Mouse (Mus musculus): Measurements from ENCODE around the gene Hnrnpa1. TPM values are rescaled to one million over a fixed set of nuclear protein-coding genes. Genes with fewer than 3 reads are reported as not detected.

Gene Hnrnpa1
- total RNA-seq (2021) = 100 to 1,000 TPM; 133 to 153 TPM

DNA sequence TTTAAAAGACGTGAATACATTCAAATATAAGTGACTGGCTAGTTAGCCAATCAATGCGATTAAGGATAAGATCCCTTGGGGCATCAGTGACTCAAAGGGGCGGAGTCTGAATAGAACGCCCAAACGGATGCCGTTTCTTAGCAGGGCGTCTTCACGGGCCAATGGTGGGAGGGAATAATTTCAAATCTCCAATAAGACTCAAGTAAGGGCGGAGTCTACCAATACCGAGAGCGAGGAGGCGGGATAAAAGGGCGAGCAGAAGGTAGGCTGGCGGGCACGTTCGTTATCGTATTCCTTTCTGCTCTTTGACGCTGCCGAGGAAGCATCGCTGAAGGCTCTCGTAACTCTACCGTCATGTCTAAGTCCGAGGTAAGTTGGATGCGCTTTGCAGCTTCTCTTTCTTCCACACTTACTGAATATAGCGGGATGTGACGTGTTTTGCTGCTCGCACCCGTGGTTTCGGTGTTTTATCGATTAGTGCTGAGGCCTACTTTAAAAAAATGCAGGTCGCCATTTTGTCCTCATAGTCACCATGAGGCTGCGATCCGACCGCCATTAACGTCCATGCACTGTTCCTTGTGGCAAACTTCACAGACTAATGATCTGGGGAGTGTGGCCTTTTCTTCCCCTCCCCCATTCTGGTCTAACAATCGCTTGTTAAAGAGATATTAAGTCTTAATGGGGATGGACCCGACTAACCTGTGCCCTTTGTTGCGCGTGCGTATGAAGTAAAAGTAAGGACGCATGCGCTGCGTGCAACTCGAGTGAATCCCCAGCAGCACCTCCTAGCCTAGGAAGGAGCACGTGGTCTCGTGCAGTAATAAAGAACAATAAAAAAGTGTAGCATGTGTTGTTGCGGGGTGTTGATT is at the start of gene Hnrnpa1:
Gene Hnrnpa1 (plus strand): TSS at position 273 of the 869 bp plus-strand sequence.
- peak; percentile 93 for DNase-seq (ENCODE audit: low spot score)
- intact Hi-C loops (cut with DNase I) = no loop called here

DNA sequence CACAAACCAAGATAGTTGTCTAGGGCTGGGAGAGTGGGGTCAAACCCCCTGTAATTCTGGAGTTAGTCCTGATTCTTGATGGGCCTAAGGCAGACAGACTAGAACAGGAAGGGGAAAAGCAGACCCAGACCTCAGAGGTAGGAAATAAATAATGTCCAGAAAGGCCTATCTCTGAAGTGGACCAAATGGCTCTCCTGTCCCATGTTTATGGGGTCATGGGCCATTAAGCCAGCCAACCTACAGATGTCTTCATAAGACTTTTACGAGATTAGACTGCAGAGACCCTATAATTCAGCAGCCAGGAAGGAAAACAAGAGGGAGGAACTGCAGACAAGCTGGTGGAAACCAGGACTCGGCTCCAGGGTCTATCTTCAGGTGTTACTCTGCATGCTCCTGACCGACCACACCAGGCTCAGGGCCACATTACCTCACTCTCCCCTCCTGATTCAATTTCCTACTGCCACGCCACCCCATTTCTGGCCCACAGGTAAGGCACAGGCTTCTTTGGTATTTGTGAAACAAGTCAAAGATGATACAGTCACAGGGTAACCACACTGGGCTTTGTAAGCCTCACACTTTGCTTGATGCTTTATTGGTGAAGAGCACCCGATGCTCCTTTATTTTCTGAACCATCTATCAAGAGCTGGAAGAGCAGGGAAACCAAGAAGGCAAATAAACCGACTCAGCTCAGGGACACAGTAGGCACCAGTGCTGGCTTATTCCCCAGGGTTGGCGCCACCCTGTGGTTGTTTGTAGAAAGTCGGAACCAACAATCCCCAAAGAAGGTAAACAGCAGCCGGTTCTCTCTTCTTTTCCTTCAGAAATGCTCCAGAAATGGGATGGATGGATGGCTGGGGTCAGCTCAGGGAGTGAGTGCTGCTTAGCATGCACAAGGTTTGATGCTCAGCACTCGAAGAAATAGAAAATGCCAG is 49.4 kb upstream of the Hnrnpa1 start:
- no peak for DNase-seq (ENCODE audit: low spot score)
- intact Hi-C loops (cut with DNase I) = no loop called here

DNA sequence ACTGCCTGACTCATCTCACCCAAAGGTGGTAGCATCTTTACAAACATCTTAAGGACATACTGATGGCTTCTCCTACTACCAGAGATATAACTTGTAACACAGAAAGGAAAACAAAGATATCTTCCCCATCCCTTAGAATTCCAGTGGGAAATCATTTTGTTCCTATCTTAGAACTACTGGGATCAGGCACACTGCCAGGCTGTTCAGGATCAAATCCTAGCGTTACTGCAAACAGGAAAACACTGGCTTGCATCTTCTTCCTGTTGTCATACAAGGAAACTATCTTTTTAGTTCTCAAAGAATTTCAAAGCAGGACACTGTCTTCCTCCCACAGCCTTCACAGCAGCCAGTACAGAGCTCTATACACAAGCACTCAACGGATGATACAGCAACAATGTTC is 46.6 kb upstream of the Hnrnpa1 start:
- no peak for DNase-seq (ENCODE audit: low spot score)
- intact Hi-C loops (cut with DNase I) = no loop called here

DNA sequence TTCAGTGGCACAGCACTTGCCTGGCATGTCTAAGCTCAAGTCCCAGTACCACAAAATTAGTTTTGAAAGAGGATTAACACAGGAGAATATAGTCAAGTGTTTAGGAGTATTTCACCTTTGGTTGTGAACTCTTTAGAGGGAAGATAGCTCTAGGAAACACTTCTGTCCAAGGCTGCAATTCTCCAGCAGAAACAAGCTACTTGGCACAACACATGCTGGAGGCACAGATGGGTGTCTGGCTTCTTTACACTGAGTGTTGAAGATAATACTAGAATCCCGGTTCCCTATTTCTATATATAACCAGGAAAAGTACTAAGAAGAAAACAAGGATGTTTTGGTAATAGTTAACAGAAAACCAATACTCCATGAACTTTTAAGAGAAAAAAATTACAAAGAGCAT is 43.4 kb upstream of the Hnrnpa1 start:
- intact Hi-C loops (cut with DNase I) = no loop called here
- DNase-seq (ENCODE audit: low spot score) = no peak

DNA sequence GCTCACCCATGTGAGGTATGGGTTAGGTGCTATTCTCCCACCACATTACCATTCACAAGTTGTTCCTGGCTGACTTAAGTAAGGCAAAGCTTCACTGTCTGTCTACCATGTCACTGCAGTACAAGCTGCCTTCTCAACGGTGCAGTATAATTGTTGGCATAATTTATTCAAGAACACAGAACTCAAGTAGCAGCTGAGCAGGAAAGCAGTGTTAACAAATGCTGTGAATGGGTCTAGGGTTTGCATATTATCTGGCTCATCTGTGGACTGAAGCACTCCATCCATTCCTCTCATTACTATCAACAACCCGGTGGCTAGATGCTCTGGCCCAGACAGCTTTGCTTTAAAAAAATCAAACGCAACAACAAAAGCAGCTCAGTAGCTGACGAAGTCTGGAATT is 42.4 kb upstream of the Hnrnpa1 start:
- no peak for DNase-seq (ENCODE audit: low spot score)
- intact Hi-C loops (cut with DNase I) = no loop called here

DNA sequence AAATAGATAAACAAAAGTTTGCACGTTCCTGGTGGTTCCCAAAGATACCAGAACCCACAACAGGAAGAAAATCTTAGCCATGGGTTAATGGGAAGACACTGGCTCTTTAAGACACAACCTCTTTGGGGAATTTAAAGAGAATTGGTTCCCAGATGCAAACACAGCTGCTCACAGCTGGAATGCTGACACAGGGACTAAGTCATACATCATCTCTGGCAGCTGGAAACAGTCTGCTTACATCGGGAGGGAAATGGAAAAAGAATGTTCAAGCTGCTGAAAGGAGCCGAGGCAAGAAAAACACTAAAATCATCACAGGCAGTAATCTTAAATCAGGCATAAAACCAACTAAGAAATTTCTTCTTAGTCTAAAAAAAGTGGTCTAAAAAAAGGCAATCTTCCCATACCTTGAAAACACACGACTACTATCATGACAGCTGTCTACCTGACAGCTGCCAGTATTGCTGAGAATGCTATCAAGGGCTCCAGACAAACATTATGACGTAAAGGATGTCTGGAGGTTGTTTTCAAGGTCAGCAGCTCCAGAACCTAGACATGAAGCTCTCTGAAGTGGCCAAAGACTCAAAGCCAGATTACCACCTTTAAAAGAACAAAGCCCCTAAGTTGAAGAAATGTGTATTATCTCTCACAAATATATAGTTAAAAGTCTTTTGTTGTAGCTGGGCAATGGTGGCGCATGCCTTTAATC is 38.0 kb upstream of the Hnrnpa1 start:
- intact Hi-C loops (cut with DNase I) = loop anchor here (5.0 kb wide), 1 partner anchor 105 kb away; no protein-coding TSS in a partner anchor
- DNase-seq (ENCODE audit: low spot score) = peak; percentile 55

DNA sequence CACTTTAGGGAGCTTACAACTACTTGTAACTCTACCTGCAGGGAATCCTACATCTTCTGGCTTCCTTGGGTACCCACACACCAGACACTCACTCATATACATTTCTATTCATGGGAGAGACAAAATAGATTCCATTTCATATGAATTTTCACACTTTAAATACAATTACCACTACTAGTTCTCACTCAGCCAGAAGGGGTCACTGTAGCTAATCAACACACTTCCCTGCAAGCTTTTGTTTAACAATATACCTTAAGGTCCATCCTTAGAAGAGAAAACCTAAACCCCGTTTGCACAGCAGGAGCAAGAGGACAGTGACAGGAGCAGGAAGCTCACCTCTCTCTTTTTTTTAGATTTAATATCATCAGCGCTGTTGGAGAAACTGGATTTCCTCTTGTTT is 35.1 kb upstream of the Hnrnpa1 start:
- no peak for DNase-seq (ENCODE audit: low spot score)
- intact Hi-C loops (cut with DNase I) = loop anchor here (5.0 kb wide), 1 partner anchor 42 kb away; no protein-coding TSS in a partner anchor

DNA sequence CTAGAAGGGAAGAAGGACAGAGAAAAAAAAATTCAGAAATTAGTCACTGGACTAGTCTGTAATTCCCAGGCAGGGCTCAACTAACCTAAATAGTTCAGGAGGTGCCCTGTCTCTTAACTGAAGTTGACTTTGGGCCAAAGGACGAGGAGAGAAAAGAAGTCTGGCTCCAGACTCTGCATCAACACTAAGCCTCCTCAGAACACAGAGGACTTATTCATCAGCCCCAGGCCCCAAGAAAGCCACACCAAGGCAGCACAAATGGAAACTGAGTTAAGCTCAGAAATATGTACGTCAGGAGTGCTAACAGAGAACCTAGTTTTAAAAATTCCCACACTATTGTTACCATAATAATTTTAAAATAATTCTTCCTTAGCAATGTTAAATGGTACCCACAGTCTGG is 26.1 kb upstream of the Hnrnpa1 start:
- DNase-seq (ENCODE audit: low spot score) = no peak
- intact Hi-C loops (cut with DNase I) = loop anchor here (2.0 kb wide), 1 partner anchor 21 kb away; no protein-coding TSS in a partner anchor

DNA sequence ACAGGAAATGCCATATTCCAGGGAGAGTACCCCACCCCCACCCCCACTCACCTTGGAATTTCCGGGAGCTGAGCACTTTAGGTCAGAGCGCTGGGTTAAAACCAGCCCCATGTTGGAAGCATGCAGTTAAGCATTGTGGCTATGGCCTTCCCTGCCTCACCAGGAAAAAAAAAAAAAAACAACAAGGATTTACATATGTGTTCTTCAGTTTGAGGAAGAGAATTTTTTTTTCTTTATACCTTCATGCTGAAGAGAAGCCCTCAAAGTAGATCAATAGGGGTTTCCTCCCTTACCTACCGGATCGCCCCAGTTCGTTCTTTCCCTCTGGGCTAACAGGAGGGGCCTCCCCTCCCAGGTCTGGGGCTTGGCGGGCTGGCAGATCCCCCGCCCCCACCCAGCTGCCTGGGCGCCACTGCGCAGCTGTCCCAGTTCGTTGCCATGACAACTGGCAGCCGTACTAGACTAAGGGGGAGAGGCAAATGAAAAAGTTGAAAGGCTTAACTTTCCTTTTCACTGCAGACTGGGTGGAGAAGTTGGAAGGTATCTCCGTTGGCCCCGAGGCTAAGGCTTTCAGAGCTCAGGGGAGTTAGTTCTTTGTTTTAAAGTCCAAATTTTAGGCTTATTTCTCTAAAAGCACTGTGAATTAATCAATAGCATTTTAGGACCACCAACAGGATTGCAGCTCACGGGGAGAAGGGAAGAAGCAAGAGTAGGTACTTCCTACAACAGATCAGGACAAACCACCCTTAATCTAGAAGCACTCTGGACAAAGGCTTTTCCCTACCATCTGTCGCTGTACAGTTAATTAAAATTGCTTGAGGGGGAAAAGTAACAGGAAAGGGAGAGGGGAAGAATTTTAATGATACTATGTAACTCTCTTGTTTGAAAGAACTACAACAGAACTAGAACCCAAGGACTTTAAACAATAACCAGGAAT is 25.0 kb upstream of the Hnrnpa1 start:
- intact Hi-C loops (cut with DNase I) = loop anchor here (2.0 kb wide), 1 partner anchor 20 kb away; no protein-coding TSS in a partner anchor

DNA sequence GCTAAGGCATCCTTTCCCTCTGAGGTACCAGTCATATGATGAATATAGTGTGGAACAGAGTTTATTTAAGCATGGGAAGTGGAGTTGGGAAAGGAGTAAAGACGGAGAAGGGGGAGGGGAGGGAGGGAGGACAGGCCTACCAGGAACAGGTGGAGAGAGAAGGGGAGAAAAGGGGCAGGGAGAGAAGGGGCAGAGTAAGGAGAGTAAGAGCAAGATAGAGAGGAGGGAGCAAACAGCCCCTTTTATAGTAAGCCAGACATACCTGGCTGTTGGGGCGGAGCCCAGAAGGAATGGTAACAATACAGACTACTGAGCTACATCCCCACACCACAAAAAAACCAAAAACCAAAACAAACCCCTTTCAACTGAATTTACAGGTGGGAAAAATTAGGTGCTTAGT is 24.2 kb upstream of the Hnrnpa1 start:
- intact Hi-C loops (cut with DNase I) = no loop called here
- DNase-seq (ENCODE audit: low spot score) = no peak

More for the DNA sequence above, 25.0 kb upstream of the Hnrnpa1 start:
- peak; percentile 81 for DNase-seq (ENCODE audit: low spot score)

DNA sequence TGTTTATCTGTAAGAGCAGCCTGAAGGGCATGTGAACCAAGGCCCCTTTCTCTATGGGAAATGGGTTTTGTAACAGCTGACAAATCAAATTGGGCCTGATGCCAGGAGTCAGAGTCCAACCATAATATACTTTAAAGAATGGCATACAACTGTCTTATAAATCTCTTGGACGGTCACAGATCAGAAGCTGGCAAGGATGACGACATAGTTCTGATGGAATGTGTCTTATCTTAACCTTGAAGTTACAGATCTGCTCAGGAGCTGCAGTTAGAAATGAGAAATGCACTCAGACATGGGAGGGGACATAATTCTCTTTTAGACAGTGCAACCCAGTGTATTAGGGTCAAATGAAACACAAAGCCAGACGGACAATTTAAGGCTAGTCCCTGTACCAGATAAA is 19.4 kb upstream of the Hnrnpa1 start:
- no peak for DNase-seq (ENCODE audit: low spot score)
- intact Hi-C loops (cut with DNase I) = no loop called here

DNA sequence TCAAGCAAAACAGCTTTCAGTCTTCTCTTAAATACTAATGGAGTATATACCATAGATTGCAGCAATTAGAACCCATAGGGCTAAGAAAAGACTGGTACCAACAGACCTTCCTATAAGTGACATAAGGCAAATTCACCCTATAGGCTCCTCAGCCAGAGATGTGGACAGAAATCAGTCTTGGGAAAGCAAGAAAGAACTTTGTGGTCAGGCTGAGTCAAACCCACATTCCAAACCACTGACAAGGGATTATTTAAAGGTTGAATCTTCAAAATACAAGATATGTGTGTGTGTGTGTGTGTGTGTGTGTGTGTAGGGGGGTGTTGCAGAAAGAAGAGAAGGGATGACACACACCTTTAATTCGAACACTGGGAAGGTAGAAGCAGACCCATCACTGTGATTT is 18.8 kb upstream of the Hnrnpa1 start:
- no peak for DNase-seq (ENCODE audit: low spot score)
- intact Hi-C loops (cut with DNase I) = no loop called here

DNA sequence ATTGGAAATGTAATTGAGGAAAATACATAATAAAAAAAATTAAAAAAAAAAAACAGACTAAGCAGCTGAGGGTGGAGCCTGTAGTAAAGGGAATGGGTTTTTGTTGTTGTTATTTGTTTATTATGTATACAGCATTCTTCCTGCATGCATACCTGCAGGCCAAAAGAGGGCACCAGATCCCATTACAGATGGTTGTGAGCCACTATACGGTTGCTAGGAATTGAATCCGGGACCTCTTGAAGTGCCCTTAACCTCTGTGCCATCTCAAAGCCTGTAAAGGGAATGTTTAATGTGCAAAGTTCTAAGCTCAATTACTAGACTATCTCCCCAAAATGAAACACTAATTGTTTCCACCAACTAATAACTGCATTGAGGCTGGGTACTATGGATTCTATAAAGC is 16.1 kb upstream of the Hnrnpa1 start:
- no peak for DNase-seq (ENCODE audit: low spot score)
- intact Hi-C loops (cut with DNase I) = no loop called here

DNA sequence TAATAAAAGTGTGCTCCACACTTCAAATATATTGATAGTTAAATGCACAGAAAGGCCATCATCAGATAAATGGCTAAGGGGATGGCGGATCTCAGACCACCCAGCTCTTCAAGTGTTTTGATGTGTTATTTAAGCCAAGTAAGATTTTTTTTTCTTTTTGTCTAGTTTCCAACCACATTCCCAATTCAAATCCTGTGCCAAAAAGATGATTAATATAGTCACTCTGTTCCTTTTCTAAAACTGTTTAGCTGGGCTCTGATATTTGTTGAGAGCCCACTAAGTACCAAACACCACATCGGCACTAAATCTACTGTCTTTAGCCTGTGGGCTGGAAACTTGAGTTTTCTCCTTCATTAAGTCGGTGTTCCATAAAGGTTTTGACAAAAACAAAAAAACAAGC is 13.2 kb upstream of the Hnrnpa1 start:
- intact Hi-C loops (cut with DNase I) = no loop called here
- DNase-seq (ENCODE audit: low spot score) = no peak

DNA sequence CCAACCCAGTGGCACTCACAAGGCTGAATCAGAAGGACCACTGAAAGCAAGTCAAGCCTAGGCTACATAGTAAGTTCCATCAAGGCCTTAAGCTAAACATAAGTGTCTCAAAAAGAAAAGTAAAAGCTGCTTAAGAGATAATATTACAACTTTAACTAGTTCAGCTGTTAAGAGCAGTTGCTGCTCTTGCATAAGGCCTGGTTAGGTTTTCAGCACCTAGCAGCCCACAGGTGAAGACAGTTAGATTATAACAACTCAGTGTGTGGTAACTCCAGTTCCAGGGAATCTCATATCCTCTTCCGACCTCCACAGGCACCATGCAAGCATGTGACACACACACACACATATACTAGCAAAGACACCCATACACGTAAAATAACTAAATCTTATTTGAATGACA is 12.7 kb upstream of the Hnrnpa1 start:
- intact Hi-C loops (cut with DNase I) = no loop called here
- no peak for DNase-seq (ENCODE audit: low spot score)

DNA sequence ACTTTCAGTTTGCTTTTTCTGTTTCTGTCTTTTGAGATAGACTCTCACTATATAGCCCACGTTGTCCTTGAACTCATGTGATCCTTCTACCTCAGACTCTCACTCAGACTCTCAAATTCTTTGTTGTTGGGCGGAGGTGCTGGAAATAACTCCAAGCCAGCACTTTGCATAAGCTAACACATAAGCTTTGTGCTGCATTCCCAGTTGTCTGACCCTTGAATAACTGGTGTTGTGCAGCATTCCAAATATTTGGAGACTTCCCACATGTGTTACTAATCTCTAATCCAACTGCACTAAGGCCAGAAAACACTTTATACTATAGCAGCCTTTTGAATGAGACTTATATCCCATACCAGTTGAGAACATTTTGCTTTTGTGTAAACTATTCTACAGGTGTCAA is 11.3 kb upstream of the Hnrnpa1 start:
- DNase-seq (ENCODE audit: low spot score) = no peak
- intact Hi-C loops (cut with DNase I) = no loop called here

DNA sequence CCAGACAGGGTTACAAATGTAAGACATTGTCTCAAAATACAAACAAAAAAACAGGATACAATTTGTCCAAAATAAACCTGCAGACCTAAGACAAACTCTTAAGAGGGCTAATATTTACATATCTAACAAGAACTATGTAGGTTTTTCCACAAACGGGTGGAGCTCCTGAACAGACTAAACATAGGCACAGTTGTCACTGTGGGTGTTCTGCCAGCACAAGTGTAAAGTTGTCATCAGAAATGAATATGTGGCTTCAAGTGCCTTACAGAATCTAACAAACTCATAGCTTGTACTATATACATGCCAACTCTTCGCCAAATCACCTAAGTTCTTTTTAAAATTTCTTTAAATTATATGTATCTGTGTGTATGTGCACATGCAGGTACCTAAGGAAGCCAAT is 7.1 kb upstream of the Hnrnpa1 start:
- DNase-seq (ENCODE audit: low spot score) = no peak
- intact Hi-C loops (cut with DNase I) = no loop called here

DNA sequence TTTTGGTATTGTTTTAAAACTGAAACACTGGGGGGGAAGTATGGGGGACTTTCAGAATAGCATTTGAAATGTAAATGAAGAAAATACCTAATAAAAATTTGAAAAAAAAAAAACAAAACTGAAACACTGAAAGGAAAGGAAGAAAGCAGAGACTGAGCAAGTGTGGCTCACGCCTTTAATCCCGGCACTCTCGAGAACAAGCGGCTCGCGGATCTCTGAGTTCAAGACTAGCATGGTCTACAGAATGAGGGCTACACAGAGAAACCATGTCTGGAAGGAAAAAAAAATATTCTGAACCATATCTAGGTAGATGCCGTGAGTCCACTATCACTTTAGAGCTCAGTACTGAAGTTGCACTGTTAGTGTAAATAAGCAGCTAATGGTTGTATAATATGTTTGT is 2.9 kb upstream of the Hnrnpa1 start:
- DNase-seq (ENCODE audit: low spot score) = no peak
- intact Hi-C loops (cut with DNase I) = no loop called here

DNA sequence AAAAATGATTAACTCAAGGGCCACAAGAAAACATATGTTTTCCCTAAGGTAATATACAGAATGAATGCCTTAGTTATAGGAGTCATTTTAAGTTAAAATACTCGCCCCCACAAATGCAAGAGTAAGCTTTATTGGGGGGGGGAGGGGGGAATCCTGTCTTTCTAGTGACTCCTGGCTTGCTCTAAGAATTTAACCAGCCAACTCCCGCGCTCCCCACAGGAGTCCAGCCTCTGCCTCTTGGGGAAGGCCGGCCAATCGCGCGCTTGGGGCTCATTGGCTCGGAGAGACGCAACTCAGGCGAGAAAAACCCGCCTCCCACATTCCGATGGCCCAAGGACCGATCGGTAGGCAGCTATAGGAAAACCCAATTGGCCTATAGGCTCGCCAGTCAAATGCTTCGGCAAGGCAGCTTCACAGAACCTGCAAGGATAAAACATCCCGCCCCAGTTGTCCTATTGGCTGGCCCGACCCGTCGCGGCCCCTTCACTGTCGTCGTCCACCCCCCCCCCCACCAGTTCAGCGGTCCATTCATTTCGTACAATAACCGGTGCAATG is 1.0 kb upstream of the Hnrnpa1 start:
- intact Hi-C loops (cut with DNase I) = no loop called here
- peak; percentile 87 for DNase-seq (ENCODE audit: low spot score)

All from heart, postnatal 25 days (tissue).